Mouse (Mus musculus): ENCODE data around the gene Hrh1. TPM values are rescaled to one million over a fixed set of nuclear protein-coding genes. Genes with fewer than 3 reads are reported as not detected.
"Not testable (repeated sequence)": the region's sequence is repeated elsewhere in the genome, so short reads cannot be mapped to it uniquely, and the experiment has no call there.

Gene Hrh1
- polyA plus RNA-seq, 2 experiments from 2014 or later = not detected

- ATAC-seq = no peak
These were observed 75.8 kb downstream of the Hrh1 start for GRCm38 (mm10) chr6:114473541-114473940.

GRCm38 (mm10) chr6:114474059-114474458 lies 76.3 kb downstream of the Hrh1 start:
- no peak for ATAC-seq

DNA sequence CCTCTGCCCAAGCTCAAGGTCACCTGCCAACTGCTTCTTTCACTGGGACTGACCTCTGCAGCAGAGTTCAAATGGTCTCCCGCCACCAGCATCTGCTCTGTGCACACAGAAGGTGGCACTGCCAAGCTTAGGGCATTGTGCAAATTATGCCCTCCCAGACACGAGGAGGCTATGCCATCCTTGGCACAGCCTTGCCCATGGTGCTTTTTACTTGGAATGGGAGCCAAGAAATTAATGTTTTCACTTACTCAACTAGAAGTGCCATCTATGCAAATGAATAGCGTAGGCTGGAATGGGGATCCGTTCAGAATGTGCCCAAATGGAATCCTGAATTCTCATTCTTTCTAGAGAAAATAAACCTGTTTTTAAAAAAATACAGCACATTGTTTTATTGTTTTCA lies 77.2 kb downstream of the Hrh1 start:
- no peak for ATAC-seq

- ATAC-seq = no peak
These were observed 81.0 kb downstream of the Hrh1 start for GRCm38 (mm10) chr6:114478771-114479170.

GRCm38 (mm10) chr6:114479644-114480410 lies 82.1 kb downstream of the Hrh1 start:
- ATAC-seq = no peak

DNA sequence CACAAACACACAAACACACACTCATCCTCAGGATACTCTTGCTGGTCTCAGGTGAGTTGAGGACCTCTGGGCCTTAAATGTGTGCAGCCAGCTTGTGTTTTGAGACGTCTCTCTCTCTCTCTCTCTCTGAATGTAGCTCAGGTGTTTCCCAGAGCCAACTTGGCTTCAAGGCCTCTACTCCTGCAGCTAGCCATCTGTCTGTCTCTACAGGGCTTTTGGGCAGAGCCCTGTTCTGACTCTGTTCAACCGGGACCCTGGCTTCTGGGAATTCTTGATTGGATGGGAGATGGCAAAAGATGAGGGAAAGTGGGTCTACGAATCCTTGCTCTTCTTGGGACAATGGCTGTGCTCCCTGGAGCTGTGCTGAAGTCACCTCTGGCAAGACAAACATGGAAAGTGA lies 91.6 kb downstream of the Hrh1 start:
- ATAC-seq = no peak

DNA sequence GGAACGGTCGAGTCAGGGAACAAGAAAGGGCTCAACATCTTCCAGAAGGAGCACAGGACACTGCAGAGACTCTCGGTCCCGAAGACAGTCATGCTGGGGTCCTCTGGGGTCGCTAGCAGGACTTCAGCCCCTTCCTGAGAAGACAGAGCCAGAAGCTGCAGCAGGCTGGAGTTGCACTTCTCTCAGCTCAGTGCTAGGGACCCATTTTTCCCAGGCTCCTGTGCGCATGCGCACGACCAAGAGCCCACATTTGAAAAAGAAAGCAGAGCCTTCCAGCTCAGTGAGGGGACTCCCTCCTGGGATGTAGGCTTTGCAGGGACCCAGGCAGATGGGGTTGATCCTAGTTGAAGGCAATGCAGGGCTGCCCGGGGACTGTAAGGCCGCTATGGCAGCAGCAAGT lies 94.9 kb downstream of the Hrh1 start:
- not testable (repeated sequence) for ATAC-seq

DNA sequence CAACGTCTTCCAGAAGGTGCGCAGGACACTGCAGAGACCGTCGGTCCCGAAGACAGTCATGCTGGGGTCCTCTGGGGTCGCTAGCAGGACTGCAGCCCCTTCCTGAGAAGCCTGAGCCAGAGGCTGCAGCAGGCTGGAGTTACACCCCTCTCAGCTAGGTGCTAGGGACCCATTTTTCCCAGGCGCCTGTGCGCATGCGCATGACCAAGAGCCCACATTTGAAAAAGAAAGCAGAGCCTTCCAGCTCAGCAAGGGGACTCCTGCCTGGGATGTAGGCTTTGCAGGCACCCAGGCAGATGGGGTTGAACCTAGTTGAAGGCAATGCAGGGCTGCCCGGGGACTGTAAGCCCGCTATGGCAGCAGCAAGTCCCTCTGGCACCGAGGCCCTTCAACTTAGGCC lies 97.3 kb downstream of the Hrh1 start:
- not testable (repeated sequence) for ATAC-seq

DNA sequence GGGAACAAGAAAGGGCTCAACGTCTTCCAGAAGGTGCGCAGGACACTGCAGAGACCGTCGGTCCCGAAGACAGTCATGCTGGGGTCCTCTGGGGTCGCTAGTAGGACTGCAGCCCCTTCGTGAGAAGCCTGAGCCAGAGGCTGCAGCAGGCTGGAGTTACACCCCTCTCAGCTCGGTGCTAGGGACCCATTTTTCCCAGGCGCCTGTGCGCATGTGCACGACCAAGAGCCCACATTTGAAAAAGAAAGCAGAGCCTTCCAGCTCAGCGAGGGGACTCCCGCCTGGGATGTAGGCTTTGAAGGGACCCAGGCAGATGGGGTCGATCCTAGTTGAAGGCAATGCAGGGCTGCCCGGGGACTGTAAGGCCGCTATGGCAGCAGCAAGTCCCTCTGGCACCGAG lies 116.3 kb downstream of the Hrh1 start:
- not testable (repeated sequence) for ATAC-seq

GRCm38 (mm10) chr6:114528709-114529108 lies 131.0 kb downstream of the Hrh1 start:
- not testable (repeated sequence) for ATAC-seq

Other genes starting within 250 kb of the Hrh1 start
- gene Slc6a1, start 115.3 kb upstream of the Hrh1 start, polyA plus RNA-seq (2017; shearing (Covaris generic)) = under 1 TPM in 1 of 2 experiments, not detected in 1; 0.22 TPM
- gene Atg7, start 245.2 kb downstream of the Hrh1 start, polyA plus RNA-seq (2017; shearing (Covaris generic)) = 10 to 100 TPM; 22.7 to 23.3 TPM